Mouse (Mus musculus) common myeloid progenitor, adult 5-6 weeks (primary cell): ENCODE measurements at regions not wholly inside any gene's neighbourhood (a gene's known extent, or its start where the extent isn't known, plus 50 kb on each side); places are given as distances from the start of the nearest gene placed in this dataset.

Experiments
- ATAC-seq: replicated peaks from 2 replicates; pipeline ENCODE4 v1.8.0; 2016; ENCODE audit warnings: low read depth, mild to moderate bottlenecking, moderate TSS enrichment, inconsistent platforms; ENCODE audit not compliant: poor library complexity, severe bottlenecking

DNA sequence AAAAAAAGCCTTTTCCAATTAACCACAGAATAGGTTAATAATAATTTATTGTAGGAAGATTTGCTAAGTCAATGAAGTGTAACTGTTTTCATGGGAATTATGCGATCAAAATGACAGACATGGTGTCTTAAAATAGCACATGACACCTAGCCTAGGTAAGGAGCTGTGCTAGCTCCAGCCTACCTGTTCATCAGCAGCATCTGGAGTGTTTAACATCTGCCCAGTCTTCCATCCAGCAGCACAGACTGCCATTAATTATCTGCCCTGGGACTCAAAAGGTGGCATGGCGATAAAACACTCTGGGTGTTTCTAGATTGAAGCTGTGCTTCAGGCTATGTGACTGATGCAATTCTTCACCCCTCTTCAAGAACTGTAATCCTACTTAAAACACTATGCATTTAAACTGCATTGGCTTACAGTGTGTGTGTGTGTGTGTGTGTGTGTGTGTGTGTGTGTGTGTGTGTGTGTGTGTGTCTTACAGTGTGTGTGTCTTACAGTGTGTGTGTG, 296.4 kb downstream of the Rnd3 start:
- no peak for ATAC-seq

- no peak for ATAC-seq
Measured at GRCm38 (mm10) chr2:50850071-50850470, 298.8 kb downstream of the Rnd3 start.

DNA sequence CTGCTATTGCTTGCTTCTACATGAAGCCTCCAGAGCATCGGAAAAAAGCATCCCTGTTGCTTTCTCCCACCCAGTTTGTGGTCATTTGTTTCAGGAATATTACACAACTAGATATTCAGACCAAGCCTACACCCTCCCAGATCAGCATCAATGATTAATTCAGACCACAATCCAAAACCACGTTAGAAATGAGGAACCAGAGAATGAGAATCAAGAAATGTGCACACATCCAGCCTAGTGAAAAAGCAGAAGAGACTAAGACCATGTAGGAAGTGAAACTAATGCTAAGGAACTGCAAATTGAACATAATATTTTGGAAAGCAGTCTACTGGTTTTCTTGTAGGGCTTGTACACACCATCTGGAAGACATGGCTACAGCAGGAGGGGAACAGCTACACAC, 307.0 kb downstream of the Rnd3 start:
- ATAC-seq, result peak; percentile 99

DNA sequence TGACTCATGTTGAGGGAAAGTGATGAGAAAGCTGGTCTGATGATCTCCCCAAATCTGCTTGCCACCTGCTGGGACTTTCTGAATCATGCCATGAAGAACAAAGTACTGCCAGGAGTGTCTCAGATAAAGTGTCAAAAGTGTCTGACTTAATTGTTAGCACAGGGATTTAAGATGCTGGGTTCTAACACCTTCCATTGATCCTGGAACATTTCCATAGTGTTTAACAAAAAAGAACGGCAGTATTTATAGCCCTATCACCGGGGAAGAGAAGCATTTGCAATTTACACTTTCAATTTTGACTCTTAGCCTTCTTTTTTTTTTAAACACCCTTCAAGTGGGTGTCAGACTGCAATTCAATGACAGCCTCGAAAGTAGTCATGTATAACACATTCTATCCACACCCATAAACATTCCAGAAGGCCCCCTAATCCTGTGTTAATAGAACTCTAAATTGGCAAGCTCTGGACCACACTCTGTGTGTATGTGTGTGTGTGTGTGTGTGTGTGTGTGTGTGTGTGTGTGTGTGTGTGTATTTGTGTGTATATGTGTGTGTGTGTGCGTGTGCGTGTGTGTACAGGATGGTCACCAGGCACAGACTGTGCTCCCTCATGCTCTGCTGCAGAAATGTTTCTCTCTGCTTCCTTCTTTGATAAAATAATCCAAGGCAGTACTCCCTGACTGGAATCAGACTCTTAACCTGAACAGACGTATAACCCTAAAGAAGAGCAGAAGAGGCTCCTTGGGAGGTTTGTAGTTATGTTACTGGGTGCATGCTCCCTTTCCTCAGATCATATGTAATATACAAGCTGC, 313.2 kb downstream of the Rnd3 start:
- no peak for ATAC-seq

- ATAC-seq, result peak; percentile 80
Measured at GRCm38 (mm10) chr2:50833791-50834190, 315.1 kb downstream of the Rnd3 start.

DNA sequence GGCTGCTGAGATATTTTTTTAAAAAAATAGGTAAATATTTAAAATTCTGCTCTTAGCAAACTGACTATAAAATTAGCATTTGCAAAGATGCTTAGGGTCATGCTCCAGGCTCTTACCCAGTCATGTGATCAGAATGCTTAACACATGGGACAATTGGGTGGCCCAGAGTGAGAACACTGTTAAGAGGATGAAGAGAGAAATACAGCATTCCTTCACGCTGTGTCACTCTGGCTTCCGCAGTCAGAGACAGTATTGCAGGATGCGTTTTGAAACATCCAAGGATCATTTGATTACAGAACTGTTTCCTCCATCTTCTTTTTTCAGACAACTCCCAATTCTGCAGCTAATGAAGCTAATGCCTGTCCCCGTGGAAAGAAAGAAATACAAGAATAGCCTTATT, 316.4 kb downstream of the Rnd3 start:
- ATAC-seq, result no peak

DNA sequence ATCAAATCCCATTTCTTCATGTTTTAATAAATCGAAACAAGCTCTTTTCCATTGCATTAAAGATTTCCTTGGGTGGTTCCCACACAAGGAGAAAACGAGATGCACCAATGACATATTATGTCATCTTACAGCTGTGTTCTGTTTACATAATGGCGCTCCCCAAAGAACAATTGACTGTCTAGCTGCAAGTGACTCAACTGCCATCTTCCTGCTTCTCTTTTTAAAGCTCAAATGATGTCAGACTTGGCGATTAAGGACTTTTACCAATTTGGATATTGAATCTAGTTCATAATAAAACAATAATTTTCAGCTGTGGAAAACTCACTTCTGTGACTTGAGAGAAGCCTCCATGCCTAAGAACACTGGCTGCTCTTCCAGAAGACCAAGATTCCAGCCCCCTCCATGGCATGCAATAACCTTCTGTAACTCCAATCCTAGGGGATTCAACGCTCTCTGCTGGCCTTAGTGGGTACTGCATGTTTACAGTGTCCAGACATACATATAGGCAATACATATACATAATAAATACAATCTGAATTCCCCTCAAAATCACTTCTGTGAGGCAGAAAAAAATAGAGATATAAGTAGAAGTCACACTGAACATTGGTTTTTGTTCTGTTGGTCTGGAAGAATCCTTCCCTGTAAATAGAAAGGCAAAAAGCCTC, 318.7 kb downstream of the Rnd3 start:
- ATAC-seq, result no peak

GRCm38 (mm10) chr2:50827097-50827496, 321.8 kb downstream of the Rnd3 start:
- no peak for ATAC-seq

DNA sequence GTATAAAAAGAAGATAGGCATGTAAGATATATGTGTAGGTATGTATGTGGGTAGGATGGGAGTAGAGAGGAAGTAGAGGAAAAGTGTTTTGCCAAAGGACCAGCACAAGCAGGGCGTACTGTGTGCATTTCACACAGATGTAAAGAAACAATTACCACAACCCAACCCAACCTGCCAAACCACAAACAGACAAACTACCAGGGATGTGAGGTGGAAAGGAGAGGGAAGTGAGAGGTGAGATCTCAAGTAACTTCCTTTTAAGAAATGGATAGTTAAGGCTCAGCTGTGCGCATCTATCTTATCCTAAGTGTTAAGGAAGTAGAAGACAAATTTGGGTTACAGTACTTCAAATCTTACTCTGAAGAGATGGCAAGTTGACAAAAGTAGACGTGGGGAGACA, 322.4 kb downstream of the Rnd3 start:
- peak; percentile 82 for ATAC-seq

- ATAC-seq, result no peak
Measured at GRCm38 (mm10) chr2:50825626-50826025, 323.3 kb downstream of the Rnd3 start.

- no peak for ATAC-seq
Measured at GRCm38 (mm10) chr2:50824782-50825181, 324.1 kb downstream of the Rnd3 start.

GRCm38 (mm10) chr2:50822738-50823137, 326.2 kb downstream of the Rnd3 start:
- ATAC-seq, result no peak

DNA sequence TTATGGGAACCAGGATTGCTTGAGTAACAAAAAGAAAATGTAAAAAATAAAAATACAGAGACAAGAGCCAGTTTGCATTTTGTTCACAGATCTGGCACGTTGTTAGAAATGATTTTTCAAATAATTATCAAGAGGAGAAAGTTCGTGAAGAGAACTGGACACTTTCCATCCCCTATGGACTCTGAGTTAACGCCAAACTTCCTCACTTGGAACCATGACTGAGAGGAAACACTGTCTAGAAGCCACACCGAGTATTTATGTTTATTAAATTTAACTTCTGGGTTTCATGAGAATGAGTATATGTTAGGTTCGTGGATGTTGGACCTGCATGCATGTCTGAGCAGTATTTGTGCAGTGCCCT, 329.6 kb downstream of the Rnd3 start:
- ATAC-seq, result no peak

- ATAC-seq, result no peak
Measured at GRCm38 (mm10) chr2:50818557-50819304, 330.2 kb downstream of the Rnd3 start.

GRCm38 (mm10) chr2:50816364-50816763, 332.5 kb downstream of the Rnd3 start:
- no peak for ATAC-seq

- no peak for ATAC-seq
Measured at GRCm38 (mm10) chr2:50815541-50815940, 333.4 kb downstream of the Rnd3 start.

GRCm38 (mm10) chr2:50813568-50814461, 335.1 kb downstream of the Rnd3 start:
- ATAC-seq, result peak; percentile 68

DNA sequence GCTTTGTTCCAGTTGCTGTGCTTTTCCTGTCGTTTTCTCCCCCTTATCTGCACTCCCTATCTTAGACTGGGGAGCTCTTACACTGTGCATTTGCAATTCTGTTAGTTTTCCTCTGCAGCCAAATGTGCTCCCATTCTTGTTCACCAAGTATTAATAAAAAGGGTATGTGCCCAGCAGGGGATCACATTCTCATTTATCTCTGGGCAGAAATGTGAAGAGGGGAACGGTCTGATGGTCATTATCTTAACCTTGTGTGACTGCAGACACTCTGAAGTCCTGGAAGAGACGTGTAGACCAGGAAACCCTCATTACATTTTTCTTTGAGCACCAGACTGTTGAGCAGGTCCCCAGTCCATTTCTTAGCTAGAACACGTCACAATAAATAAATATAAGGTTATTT, 336.6 kb downstream of the Rnd3 start:
- ATAC-seq, result no peak

GRCm38 (mm10) chr2:50810336-50811066, 338.4 kb downstream of the Rnd3 start:
- ATAC-seq, result no peak
